Mouse (Mus musculus) testis, adult 2 months (tissue): ENCODE measurements at regions not wholly inside any gene's neighbourhood (a gene's known extent, or its start where the extent isn't known, plus 50 kb on each side); places are given as distances from the start of the nearest gene placed in this dataset.

ENCODE experiments used
- CTCF ChIP-seq: fragments of 200-500 bp; IDR thresholded peaks from 2 replicates; pipeline ENCODE4 v1.5.1; 2012; ENCODE audit warnings: low read depth, mild to moderate bottlenecking, inconsistent platforms, low read length, moderate library complexity; ENCODE audit not compliant: control insufficient read depth, insufficient read depth, insufficient replicate concordance
- POLR2A ChIP-seq: fragments of 200-500 bp; IDR thresholded peaks from 2 replicates; pipeline ENCODE4 v1.6.1; 2012; ENCODE audit warnings: low read depth, mild to moderate bottlenecking, inconsistent platforms, low read length, moderate library complexity; ENCODE audit not compliant: control insufficient read depth

DNA sequence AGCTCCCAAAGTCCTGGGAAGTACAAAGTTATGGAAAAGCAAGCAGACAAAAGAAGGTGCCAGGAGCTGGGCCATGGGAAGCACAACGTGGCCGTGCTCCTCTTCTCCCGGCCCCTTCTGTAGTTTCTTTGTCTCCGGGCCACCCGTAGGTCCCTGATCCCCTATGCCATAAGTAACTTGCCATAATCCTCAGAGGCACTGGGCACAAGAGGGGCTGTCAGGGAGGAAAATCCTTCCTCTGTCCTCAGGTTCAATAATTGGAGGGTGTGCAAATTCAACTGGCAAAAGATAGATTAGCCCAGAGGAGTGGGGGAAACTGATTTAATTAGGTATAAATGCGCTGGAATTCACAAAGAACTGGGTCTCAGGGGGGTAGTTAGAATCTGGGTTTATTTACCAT lies 256.1 kb upstream of the Jarid2 start:
- no peak for TF ChIP-seq POLR2A
- TF ChIP-seq CTCF = no peak
